ENCODE assay signal across 20 mouse cellular contexts in genomic region chr2:174019970-174020369, GRCm38 (mm10). TPM values are rescaled to one million over a fixed set of nuclear protein-coding genes. Genes with fewer than 3 reads are reported as not detected.
DNase-seq lines count a peak whose midpoint lies in the region; ATAC-seq and TF ChIP-seq lines count a peak whose summit lies in the region.
"Had no signal": no experiment of that assay in that cellular context is flagged by ENCODE, and none has a peak within 500 bp of the region (broad histone marks: within the 10 kb centered on the region; RNA-seq: fewer than 3 reads in every experiment).

No protein-coding gene starts in this region.

- peak; percentile 55; the same call in 1 of the 2 replicates for ATAC-seq in kidney, embryonic 16.5 days (ENCODE audit: low FRiP score, low TSS enrichment)
- ATAC-seq: activated CD4-positive, CD25-positive, alpha-beta regulatory T cell, adult 4 months; forebrain, embryonic 14.5 days; Patski had no signal

- H3K27ac ChIP-seq in heart, embryonic 10.5 days, result no peak overlapping the region
- H3K27ac ChIP-seq in kidney, embryonic 16.5 days (ENCODE audit: low read length), result no peak overlapping the region
- no peak overlapping the region for H3K27ac ChIP-seq in left cerebral cortex, adult 2 months
- H3K27ac ChIP-seq: embryonic facial prominence, embryonic 12.5 days; heart, adult 2 months; hindbrain, embryonic 10.5 days; hindbrain, embryonic 14.5 days had no signal

- no peaks in the 10 kb centered on the region for H3K9me3 ChIP-seq in heart, embryonic 10.5 days
- H3K9me3 ChIP-seq in kidney, embryonic 16.5 days (ENCODE audit: low read length), result no peaks in the 10 kb centered on the region
- H3K9me3 ChIP-seq: embryonic facial prominence, embryonic 12.5 days; heart, embryonic 12.5 days; hindbrain, embryonic 10.5 days had no signal

- no peak overlapping the region for H3K4me2 ChIP-seq in kidney, embryonic 16.5 days (replicated peaks; ENCODE audit: low read depth, low read length)
- H3K4me2 ChIP-seq: embryonic facial prominence, embryonic 12.5 days; heart, embryonic 12.5 days; hindbrain, embryonic 14.5 days had no signal

- no peak for TF ChIP-seq CTCF in left cerebral cortex, adult 2 months (IDR thresholded peaks at IDR 0.05)

- no peak overlapping the region for H3K9ac ChIP-seq in kidney, embryonic 16.5 days (replicated peaks; ENCODE audit: low read length)
- H3K9ac ChIP-seq: embryonic facial prominence, embryonic 12.5 days; heart, embryonic 12.5 days; hindbrain, embryonic 14.5 days had no signal

- 85% methylated on average over 4 of the region's 4 CpGs for WGBS in heart, embryonic 10.5 days
- 34% methylated on average over 4 of the region's 4 CpGs for WGBS in kidney, embryonic 16.5 days

- peaks cover 11% of the 10 kb centered on the region; the same call in 1 of the 2 replicates for H3K4me1 ChIP-seq in heart, embryonic 10.5 days
- peaks cover 29% of the 10 kb centered on the region for H3K4me1 ChIP-seq in kidney, embryonic 16.5 days (ENCODE audit: insufficient read depth, low read length)

- intact Hi-C loops in left cerebral cortex, adult 2 months (cut with DNase I), result no loop called here

- no peak overlapping the region for H3K4me3 ChIP-seq in heart, embryonic 10.5 days
- no peak overlapping the region for H3K4me3 ChIP-seq in kidney, embryonic 16.5 days (ENCODE audit: low read length)
- H3K4me3 ChIP-seq in left cerebral cortex, adult 2 months, result no peak overlapping the region
- H3K4me3 ChIP-seq: embryonic facial prominence, embryonic 12.5 days; heart, adult 2 months; heart, embryonic 12.5 days; hindbrain, embryonic 10.5 days had no signal

- H3K27me3 ChIP-seq in heart, embryonic 10.5 days (ENCODE audit: insufficient read depth, poor library complexity, severe bottlenecking), result peaks cover 13% of the 10 kb centered on the region; the same call in 1 of the 2 replicates
- H3K27me3 ChIP-seq in kidney, embryonic 16.5 days (ENCODE audit: insufficient read depth, low read length), result peaks cover 12% of the 10 kb centered on the region
- H3K27me3 ChIP-seq: embryonic facial prominence, embryonic 12.5 days; Patski had no signal

- H3K36me3 ChIP-seq in heart, embryonic 10.5 days, result no peaks in the 10 kb centered on the region
- H3K36me3 ChIP-seq in kidney, embryonic 16.5 days (ENCODE audit: insufficient read depth, low read length), result no peaks in the 10 kb centered on the region
- H3K36me3 ChIP-seq: embryonic facial prominence, embryonic 12.5 days; heart, embryonic 12.5 days; hindbrain, embryonic 10.5 days had no signal

- peak; percentile 46 for DNase-seq in heart, embryonic 10.5 days (ENCODE audit: low spot score)
- DNase-seq in heart, adult 18-20 months, result no peak
- DNase-seq in kidney, postnatal 10 days, result no peak
- peak; percentile 17 for DNase-seq in testis, postnatal 10 days (ENCODE audit: low spot score)
- DNase-seq in testis, postnatal 14 days (ENCODE audit: low spot score), result no peak
- DNase-seq in left cerebral cortex, adult 2 months (ENCODE audit: extremely low spot score in 1 of 2, low spot score in 2 of 2), result no peak
- DNase-seq: adrenal gland, postnatal 14 days; cerebellum, adult 11-12 months; cerebellum, adult 9-10 months; cerebellum, postnatal 25 days; gastrocnemius, postnatal 10 days; heart, adult 2 months had no signal

RNA-seq across cellular contexts. Expression of gene Stx16, which starts 56.1 kb away (rescaled TPM):
- 10.1 and 11.9 TPM in 2 replicates for polyA plus RNA-seq in heart, embryonic 10.5 days (2016; fragmentation: Nextera tagmentation; extraction: Ambion mirVana)
- total RNA-seq in heart, adult 18-20 months (2021), result 10 to 100 TPM; 16.4 to 17.3 TPM
- polyA plus RNA-seq in kidney, embryonic 16.5 days (2015; fragmentation: Nextera tagmentation; extraction: Ambion mirVana), result 11.8 TPM in 2 replicates
- total RNA-seq in left cerebral cortex, adult 2 months (2021), result 10 to 100 TPM; 57.5 to 62.2 TPM

Comparison
In these comparisons a context has a peak if more than half of its experiments do, and no peak if none do; other contexts are left out.
1. DNase-seq: peak in heart, embryonic 10.5 days (single experiment) and testis, postnatal 10 days (single experiment); none in heart, adult 18-20 months (0 of 2), kidney, postnatal 10 days (single experiment), testis, postnatal 14 days (single experiment) and left cerebral cortex, adult 2 months (0 of 2).